Mouse (Mus musculus) hindbrain, embryonic 10.5 days (tissue): ENCODE measurements around the gene Dnah11. TPM values are rescaled to one million over a fixed set of nuclear protein-coding genes. Genes with fewer than 3 reads are reported as not detected.

Source experiments
- DNase-seq: peaks from one replicate; pipeline ENCODE4 v3.0.0-alpha.2; 2017; ENCODE audit warnings: low spot score
- H3K27ac ChIP-seq: fragments of 300-500 bp; sonication (generic); 2 replicates; pipeline ENCODE4 v1.5.1; 2016; ENCODE audit warnings: mild to moderate bottlenecking, moderate library complexity
- H3K27me3 ChIP-seq: fragments of 300-500 bp; sonication (generic); 2 replicates; pipeline ENCODE4 v1.6.1; 2016; ENCODE audit warnings: mild to moderate bottlenecking; ENCODE audit not compliant: poor library complexity, insufficient read depth, severe bottlenecking
- H3K36me3 ChIP-seq: fragments of 300-500 bp; sonication (generic); 2 replicates; pipeline ENCODE4 v1.6.1; 2016; ENCODE audit warnings: mild to moderate bottlenecking, moderate library complexity
- H3K4me1 ChIP-seq: fragments of 300-500 bp; sonication (generic); replicated peaks from 2 replicates; pipeline ENCODE4 v1.6.1; 2016; ENCODE audit warnings: mild to moderate bottlenecking
- H3K4me3 ChIP-seq: fragments of 300-500 bp; sonication (generic); 2 replicates; pipeline ENCODE4 v1.5.1; 2016; ENCODE audit warnings: mild to moderate bottlenecking, moderate library complexity
- H3K9me3 ChIP-seq: fragments of 300-500 bp; sonication (generic); 2 replicates; pipeline ENCODE4 v1.6.1; 2016; ENCODE audit warnings: mild to moderate bottlenecking, moderate library complexity
- WGBS: fragments of 180-500 bp; shearing (Covaris S2); methylation state at CpG from one replicate; pipeline ENCODE4 v1.1.7; 2016; 5-methylcytosine and 5-hydroxymethylcytosine counted together
- polyA plus RNA-seq: library from polyadenylated mRNA; unstranded; fragments of >200 nt; fragmentation: Nextera tagmentation; extraction: Ambion mirVana; gene quantifications from 2 replicates; pipeline ENCODE4 v1.2.1, GENCODE M21; 2016

Dnah11 gene
- polyA plus RNA-seq, 1 experiment from 2014 or later, result 0.29 TPM

- no peak for DNase-seq
- Histone ChIP-seq H3K27ac (no peak overlapping the region), H3K4me3 (no peak overlapping the region), H3K36me3 (no peaks in the 10 kb centered on the region), H3K9me3 (no peaks in the 10 kb centered on the region), H3K4me1 (no peaks in the 10 kb centered on the region), H3K27me3 (no peaks in the 10 kb centered on the region)
- WGBS, result 91% methylated on average over 6 of the region's 6 CpGs
Observed at GRCm38 (mm10) chr12:118018936-118019335, 179.9 kb downstream of the Dnah11 start.

- Histone ChIP-seq H3K27ac (no peak overlapping the region), H3K4me1 (no peaks in the 10 kb centered on the region), H3K27me3 (no peaks in the 10 kb centered on the region), H3K36me3 (no peaks in the 10 kb centered on the region), H3K4me3 (no peak overlapping the region), H3K9me3 (no peaks in the 10 kb centered on the region)
- no peak for DNase-seq
- WGBS, result 89% methylated on average over 3 of the region's 3 CpGs
Observed at GRCm38 (mm10) chr12:118013872-118014271, 185.0 kb downstream of the Dnah11 start.

- DNase-seq, result no peak
- Histone ChIP-seq H3K4me1 (no peaks in the 10 kb centered on the region), H3K27me3 (no peaks in the 10 kb centered on the region), H3K4me3 (no peak overlapping the region), H3K9me3 (no peaks in the 10 kb centered on the region), H3K36me3 (no peaks in the 10 kb centered on the region), H3K27ac (no peak overlapping the region)
- 89% methylated on average over 8 of the region's 8 CpGs for WGBS
Observed at GRCm38 (mm10) chr12:118011921-118012320, 186.9 kb downstream of the Dnah11 start.

- WGBS, result 55% methylated on average over 9 of the region's 9 CpGs
- peaks cover 47% of the 10 kb centered on the region for H3K27me3 ChIP-seq
- H3K36me3 ChIP-seq, result no peaks in the 10 kb centered on the region
- H3K4me1 ChIP-seq, result peaks cover 6% of the 10 kb centered on the region; the same call in 1 of the 2 replicates
- no peak for DNase-seq
- H3K4me3 ChIP-seq, result no peak overlapping the region
- no peak overlapping the region for H3K27ac ChIP-seq
- H3K9me3 ChIP-seq, result no peaks in the 10 kb centered on the region
Observed at GRCm38 (mm10) chr12:117994938-117995337, 203.9 kb downstream of the Dnah11 start.

GRCm38 (mm10) chr12:117993499-117993898 is 205.3 kb downstream of the Dnah11 start:
- Histone ChIP-seq H3K27me3 (peaks cover 53% of the 10 kb centered on the region), H3K4me3 (no peak overlapping the region), H3K4me1 (peaks cover 20% of the 10 kb centered on the region), H3K36me3 (no peaks in the 10 kb centered on the region), H3K9me3 (no peaks in the 10 kb centered on the region), H3K27ac (no peak overlapping the region)
- DNase-seq, result peak; percentile 88
- 1% methylated on average over 7 of the region's 7 CpGs for WGBS

GRCm38 (mm10) chr12:117989018-117989828 is 209.6 kb downstream of the Dnah11 start:
- Histone ChIP-seq H3K27me3 (peaks cover 76% of the 10 kb centered on the region), H3K4me3 (peak overlapping the region; percentile 29)
- 6% methylated on average over 11 of the region's 11 CpGs for WGBS

GRCm38 (mm10) chr12:117980315-117980714 is 218.5 kb downstream of the Dnah11 start:
- Histone ChIP-seq H3K27ac (no peak overlapping the region), H3K27me3 (peaks cover 18% of the 10 kb centered on the region), H3K4me3 (no peak overlapping the region), H3K36me3 (no peaks in the 10 kb centered on the region), H3K4me1 (no peaks in the 10 kb centered on the region), H3K9me3 (no peaks in the 10 kb centered on the region)
- WGBS, result 75% methylated on average over 3 of the region's 3 CpGs
- DNase-seq, result no peak

More at GRCm38 (mm10) chr12:117989018-117989828, 209.6 kb downstream of the Dnah11 start:
- no peak overlapping the region; the same call in 1 of the 2 replicates for H3K27ac ChIP-seq
- no peaks in the 10 kb centered on the region for H3K9me3 ChIP-seq
- peak; percentile 38 for DNase-seq
- peaks cover 22% of the 10 kb centered on the region for H3K4me1 ChIP-seq
- H3K36me3 ChIP-seq, result no peaks in the 10 kb centered on the region

- Histone ChIP-seq H3K27me3 (no peaks in the 10 kb centered on the region), H3K4me3 (no peak overlapping the region), H3K9me3 (no peaks in the 10 kb centered on the region), H3K27ac (no peak overlapping the region), H3K36me3 (no peaks in the 10 kb centered on the region), H3K4me1 (0 out of 2 replicates have a peak, but pooled peaks cover 4% of the 10 kb centered on the region)
- no peak for DNase-seq
Observed at GRCm38 (mm10) chr12:117973712-117974111, 225.1 kb downstream of the Dnah11 start.

GRCm38 (mm10) chr12:117962698-117963097 is 236.1 kb downstream of the Dnah11 start:
- no peaks in the 10 kb centered on the region for H3K9me3 ChIP-seq
- H3K36me3 ChIP-seq, result no peaks in the 10 kb centered on the region
- 87% methylated on average over 2 of the region's 2 CpGs for WGBS
- no peaks in the 10 kb centered on the region for H3K4me1 ChIP-seq
- H3K4me3 ChIP-seq, result no peak overlapping the region
- H3K27ac ChIP-seq, result no peak overlapping the region
- no peaks in the 10 kb centered on the region for H3K27me3 ChIP-seq
- DNase-seq, result no peak

- H3K9me3 ChIP-seq, result no peaks in the 10 kb centered on the region
- DNase-seq, result no peak
- H3K4me1 ChIP-seq, result peaks cover 3% of the 10 kb centered on the region; the same call in 1 of the 2 replicates
- H3K4me3 ChIP-seq, result no peak overlapping the region
- no peaks in the 10 kb centered on the region for H3K27me3 ChIP-seq
- no peak overlapping the region for H3K27ac ChIP-seq
- no peaks in the 10 kb centered on the region for H3K36me3 ChIP-seq
Observed at GRCm38 (mm10) chr12:117959213-117959612, 239.6 kb downstream of the Dnah11 start.

GRCm38 (mm10) chr12:117946823-117947704 is 251.8 kb downstream of the Dnah11 start:
- Histone ChIP-seq H3K9me3 (no peaks in the 10 kb centered on the region), H3K27me3 (no peaks in the 10 kb centered on the region), H3K27ac (no peak overlapping the region), H3K36me3 (no peaks in the 10 kb centered on the region), H3K4me3 (no peak overlapping the region), H3K4me1 (no peaks in the 10 kb centered on the region)
- no peak for DNase-seq
- WGBS, result 77% methylated on average over 5 of the region's 5 CpGs

- no peaks in the 10 kb centered on the region for H3K36me3 ChIP-seq
- H3K9me3 ChIP-seq, result no peaks in the 10 kb centered on the region
- H3K4me3 ChIP-seq, result no peak overlapping the region
- 45% methylated on average over 7 of the region's 7 CpGs for WGBS
- no peaks in the 10 kb centered on the region for H3K27me3 ChIP-seq
- DNase-seq, result no peak
- H3K27ac ChIP-seq, result no peak overlapping the region
- no peaks in the 10 kb centered on the region for H3K4me1 ChIP-seq
Observed at GRCm38 (mm10) chr12:117941947-117942346, 256.9 kb downstream of the Dnah11 start.

- WGBS, result 63% methylated on average over 2 of the region's 2 CpGs
- H3K9me3 ChIP-seq, result no peaks in the 10 kb centered on the region
- no peak overlapping the region for H3K4me3 ChIP-seq
- no peak for DNase-seq
- H3K4me1 ChIP-seq, result no peaks in the 10 kb centered on the region
- no peaks in the 10 kb centered on the region for H3K27me3 ChIP-seq
- H3K36me3 ChIP-seq, result no peaks in the 10 kb centered on the region
- no peak overlapping the region for H3K27ac ChIP-seq
Observed at GRCm38 (mm10) chr12:117938214-117938613, 260.6 kb downstream of the Dnah11 start.
